Mouse (Mus musculus): ENCODE data around the gene Nsg1.

GRCm38 (mm10) chr5:38151264-38151663 is 8.4 kb downstream of the Nsg1 start:
- no peak for TF ChIP-seq TAL1 (IDR thresholded peaks at IDR 0.05; ENCODE audit: low read length)
- TF ChIP-seq GATA1 (IDR thresholded peaks at IDR 0.05; ENCODE audit: low read length): no peak

Data from erythroblast, embryonic 14.5 days (primary cell).